Mouse (Mus musculus): ENCODE measurements around the gene Zfp1.

GRCm38 (mm10) chr8:111700201-111700600 is 57.0 kb downstream of the Zfp1 start:
- TF ChIP-seq CTCF (conservative IDR thresholded peaks at IDR 0.05; ENCODE audit: low read length), result no peak
- TF ChIP-seq POU5F1 (IDR thresholded peaks at IDR 0.05; ENCODE audit: borderline replicate concordance, low read length), result no peak

All from E14TG2a.4 (cell line).